Mouse (Mus musculus) kidney, postnatal 25 days (tissue): ENCODE results near the gene Adcy7.
A peak's percentile ranks its signal among the peaks of the same experiment; 100 is the strongest.

Experiments
- DNase-seq, 2 experiments: peaks; one replicate each; pipeline ENCODE4 v3.0.0; 2021; ENCODE audit warnings: mixed read lengths in 2 of 2

Adcy7 gene

DNA sequence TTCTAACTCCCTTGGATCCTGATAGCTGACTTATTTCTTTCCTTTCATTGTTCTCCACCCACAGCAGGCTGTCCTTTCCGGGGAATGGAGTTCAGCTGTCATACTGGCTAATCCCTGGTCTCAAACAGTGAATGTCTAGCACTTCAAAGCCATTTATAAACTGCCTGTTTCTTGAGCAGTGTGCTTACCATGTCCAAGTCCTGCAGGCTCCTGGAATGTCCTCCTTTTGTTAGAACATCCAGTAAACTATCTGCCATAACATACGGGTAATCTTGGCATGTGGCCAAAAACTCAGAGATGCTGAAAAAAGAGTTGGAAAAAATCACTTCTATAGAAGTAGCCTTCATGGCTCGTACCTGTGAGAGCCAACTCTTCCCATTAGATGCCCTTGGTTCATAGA is 67.0 kb downstream of the Adcy7 start:
- DNase-seq: peak in 1 of 2 experiments; percentile 20

GRCm38 (mm10) chr8:88339887-88340695 is 67.9 kb downstream of the Adcy7 start:
- no peak for DNase-seq

- DNase-seq: no peak
Observed at GRCm38 (mm10) chr8:88342026-88342425, 69.8 kb downstream of the Adcy7 start.

DNA sequence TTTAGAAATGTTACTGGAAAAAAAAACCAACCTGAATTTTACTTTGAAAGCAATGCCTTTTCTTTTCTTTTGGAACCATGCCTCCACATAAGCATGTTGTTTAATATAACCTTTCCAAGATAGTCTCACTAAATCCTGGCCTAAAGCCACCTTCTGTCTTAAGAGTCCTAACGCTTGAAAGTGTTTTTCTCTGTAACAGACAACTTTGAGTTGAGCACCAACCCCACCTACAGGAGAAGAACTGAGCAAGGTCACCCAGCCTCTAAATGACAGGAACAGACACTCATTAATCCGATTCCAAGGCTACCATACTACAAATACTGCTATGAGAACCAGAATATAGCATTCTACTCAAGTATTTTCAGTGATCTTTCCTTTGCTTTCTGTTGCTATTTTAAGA is 76.8 kb downstream of the Adcy7 start:
- DNase-seq: no peak

- DNase-seq: no peak
Observed at GRCm38 (mm10) chr8:88357226-88357933, 85.2 kb downstream of the Adcy7 start.

- no peak for DNase-seq
Observed at GRCm38 (mm10) chr8:88357946-88358345, 85.7 kb downstream of the Adcy7 start.

GRCm38 (mm10) chr8:88359959-88360358 is 87.8 kb downstream of the Adcy7 start:
- no peak for DNase-seq

GRCm38 (mm10) chr8:88361044-88361707 is 89.0 kb downstream of the Adcy7 start:
- peak; percentile 35 to 48 for DNase-seq

- DNase-seq: peak; percentile 78 to 90
Observed at GRCm38 (mm10) chr8:88361708-88362428, 89.7 kb downstream of the Adcy7 start, which contains the start of gene Brd7. TSS of gene Brd7 (minus strand) at chr8:88362194.

- no peak for DNase-seq
Observed at GRCm38 (mm10) chr8:88362446-88363150, 90.4 kb downstream of the Adcy7 start.

DNA sequence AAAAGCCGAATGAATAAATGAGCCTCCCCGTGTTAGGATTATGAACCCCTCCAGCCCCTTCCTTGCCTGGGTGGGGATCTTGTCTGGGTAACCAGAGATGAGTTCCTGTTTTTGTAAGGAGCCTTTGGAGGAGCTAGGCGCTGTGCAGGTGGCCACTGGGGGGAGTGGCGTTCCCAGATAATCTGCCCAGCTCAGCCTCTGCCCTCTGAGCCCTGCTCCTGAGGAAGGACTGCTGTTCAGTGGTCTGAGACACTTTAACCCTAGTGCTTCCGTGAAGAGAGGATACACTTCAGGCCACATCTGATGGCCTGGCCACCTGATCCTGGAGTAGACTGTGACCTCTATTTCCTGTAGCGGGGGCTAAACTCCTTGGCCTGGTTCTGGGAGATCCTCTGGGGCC is 97.0 kb downstream of the Adcy7 start:
- peak; percentile 65 to 74 for DNase-seq

DNA sequence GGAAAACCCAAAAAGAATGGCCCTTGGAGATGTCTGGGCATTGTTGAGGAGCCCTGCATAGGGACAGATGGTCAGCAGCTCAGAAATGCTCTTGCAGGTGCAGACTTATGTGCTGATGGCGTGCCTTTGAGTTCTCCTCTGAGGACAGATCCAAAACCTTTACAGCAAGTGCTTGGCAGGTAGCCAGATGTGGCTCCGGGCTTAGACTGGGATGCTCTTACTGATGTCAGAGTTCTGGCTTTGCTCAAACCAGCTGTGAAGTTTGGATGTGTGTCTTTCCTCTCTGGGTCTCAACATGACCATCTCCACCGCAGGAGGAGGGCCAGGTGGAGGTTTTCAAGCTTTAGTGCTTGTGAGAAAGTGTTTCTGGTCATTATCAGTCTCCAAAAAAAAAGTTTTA is 97.6 kb downstream of the Adcy7 start:
- DNase-seq: no peak

DNA sequence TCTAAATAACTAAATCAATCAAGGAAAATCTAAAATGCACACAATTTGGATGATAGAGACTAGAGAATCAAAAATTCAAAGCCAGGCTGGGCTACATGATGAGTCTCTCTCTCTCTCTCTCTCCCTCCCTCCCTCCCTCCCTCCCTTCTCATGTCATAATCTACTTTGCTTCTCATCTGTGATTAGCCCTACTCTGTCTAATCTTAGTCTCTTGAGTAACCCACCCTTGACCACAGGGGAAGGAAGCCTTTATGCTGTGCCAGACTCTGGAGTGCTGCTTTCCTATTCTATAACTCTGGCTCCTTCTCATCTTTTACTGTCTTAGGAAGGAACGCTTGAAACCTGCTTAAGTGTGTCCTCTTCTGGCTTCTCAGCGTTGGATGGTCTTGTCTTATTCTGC is 99.3 kb downstream of the Adcy7 start:
- DNase-seq: no peak

DNA sequence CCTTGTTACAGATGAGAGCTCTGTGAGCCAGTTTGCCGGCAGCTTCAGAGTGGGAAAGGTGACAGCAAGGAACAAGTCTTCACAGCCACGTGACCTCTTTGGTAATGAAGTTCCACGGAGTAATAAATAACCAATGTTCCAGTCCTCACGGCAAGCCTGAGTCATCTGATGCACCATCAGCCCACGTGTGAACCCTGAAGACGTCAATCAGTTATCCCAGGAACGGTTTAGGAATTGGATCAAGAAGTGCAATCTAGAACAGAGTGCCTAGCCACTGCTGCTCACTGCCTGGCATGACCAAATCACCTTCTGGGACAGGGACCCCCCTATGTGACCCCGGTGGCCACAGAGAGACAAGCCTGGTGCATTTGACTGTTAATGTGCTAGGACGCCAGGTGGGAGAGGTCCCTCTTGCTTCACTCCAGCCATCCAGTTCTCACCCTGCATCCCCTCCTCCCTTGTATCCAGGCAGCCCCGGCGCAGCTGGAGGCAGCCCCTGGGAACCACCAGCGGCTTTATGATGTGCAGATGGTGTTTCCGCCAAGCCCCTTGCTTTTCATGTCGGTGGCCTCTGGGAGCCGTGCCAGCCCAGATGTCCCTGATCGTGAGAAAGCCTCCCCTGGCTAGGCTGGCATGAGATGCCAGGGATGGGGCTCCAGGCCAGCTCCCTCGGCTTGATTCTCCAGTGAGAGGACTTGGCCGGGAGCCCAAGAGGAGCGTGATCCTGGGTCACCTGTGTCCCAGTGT is 104.8 kb downstream of the Adcy7 start:
- peak; percentile 42 to 58 for DNase-seq
